Mouse (Mus musculus): ENCODE results near the gene Zmym4.

Gene Zmym4

GRCm38 (mm10) chr4:126927701-126928100 is 40.2 kb downstream of the Zmym4 start:
- DNase-seq: no peak

- no peak for DNase-seq
Measured at GRCm38 (mm10) chr4:126889879-126890278, 78.1 kb downstream of the Zmym4 start.

DNA sequence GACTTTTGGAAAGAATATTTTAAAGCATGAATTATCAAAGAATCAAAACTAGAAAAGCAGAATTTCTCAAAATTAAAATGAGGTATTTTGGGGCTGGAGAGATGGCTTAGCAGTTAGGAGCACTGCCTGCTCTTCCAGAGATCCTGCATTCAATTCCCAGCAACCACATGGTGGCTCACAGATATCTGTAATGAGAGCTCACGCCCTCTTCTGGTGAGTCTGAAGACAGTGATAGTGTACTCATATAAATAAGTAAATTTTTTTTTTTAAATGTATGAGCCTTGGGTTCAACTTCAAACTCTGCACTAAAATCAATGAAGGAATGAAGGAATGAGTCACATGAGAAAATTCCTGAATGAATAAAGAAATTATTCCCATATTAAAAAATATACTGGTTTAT is 82.0 kb downstream of the Zmym4 start:
- DNase-seq: no peak

- no peak for DNase-seq
Measured at GRCm38 (mm10) chr4:126883602-126884001, 84.3 kb downstream of the Zmym4 start.

DNA sequence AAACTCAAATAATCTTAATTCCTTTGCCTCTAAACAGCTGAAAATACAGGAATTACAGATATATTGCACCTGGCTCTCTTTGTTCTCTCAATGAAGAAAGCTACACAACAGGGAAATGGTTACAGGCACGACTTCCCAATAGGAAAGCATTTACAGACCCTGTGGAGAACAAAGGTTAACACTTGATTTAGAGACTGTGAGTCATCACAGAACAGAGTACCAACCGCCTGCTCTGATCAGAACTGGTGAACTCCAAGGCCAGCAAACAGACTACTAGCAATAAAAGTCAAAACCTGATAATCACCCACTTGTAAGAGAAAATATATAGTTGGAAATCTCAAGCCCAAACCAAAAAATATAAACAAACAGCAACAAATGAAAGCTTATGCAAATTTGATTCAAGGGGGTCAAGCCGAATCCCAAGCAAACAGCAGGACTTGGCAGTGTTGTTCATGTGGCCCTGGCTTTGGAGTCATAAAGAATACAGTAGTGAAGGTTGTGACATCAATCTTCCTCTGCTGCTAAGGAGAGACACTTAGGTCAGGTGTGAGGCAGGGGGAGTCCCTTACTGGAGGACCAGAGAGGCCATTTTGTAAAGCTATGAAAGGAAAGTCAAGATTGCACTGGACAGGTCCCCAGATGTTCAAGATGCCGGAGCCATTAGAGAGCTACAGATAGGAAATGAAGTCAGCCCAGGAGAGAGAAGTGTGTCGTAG is 88.2 kb downstream of the Zmym4 start:
- DNase-seq: no peak

GRCm38 (mm10) chr4:126872717-126873116 is 95.2 kb downstream of the Zmym4 start:
- DNase-seq: no peak

DNA sequence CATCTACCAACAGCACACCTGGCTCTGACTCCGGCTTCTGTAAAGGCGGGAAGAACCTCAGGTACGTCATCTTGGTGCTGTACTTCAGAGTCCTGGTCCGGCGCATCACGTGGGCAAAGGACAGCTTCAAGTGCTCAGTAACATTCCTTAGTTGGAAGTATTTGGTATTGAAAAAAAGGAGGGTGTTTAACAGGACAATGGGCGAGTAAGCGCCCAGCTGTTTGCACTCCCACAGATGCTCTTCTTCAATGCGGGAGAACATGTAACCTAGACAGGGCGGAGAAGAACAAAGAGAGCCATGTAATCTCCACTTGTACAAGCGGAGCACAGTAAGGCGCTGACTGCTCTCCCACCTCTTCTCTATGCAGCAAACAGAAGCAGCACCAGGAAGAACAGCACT is 99.2 kb downstream of the Zmym4 start:
- no peak for DNase-seq

- no peak for DNase-seq
Measured at GRCm38 (mm10) chr4:126861514-126862266, 106.2 kb downstream of the Zmym4 start.

GRCm38 (mm10) chr4:126860268-126860986 is 107.5 kb downstream of the Zmym4 start:
- no peak for DNase-seq

DNA sequence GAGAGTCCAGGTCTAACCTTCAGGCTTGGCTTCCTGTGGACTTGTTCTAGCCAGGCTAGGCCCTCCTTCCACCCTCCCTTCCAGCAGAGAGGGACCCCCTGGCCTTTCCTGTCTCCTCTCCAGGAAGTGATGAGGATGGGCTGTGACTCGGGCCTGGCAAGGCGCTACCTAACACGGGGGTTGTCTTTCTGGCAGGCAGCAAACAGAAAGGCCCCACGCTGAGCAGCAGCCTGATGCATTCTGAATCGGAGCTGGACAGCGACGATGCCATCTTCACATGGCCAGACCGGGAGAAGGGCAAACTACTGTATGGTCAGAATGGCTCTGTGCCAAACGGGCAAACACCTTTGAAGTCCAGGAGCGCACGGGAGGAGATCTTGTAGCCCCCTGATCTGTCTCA is 115.0 kb downstream of the Zmym4 start:
- no peak for DNase-seq

DNA sequence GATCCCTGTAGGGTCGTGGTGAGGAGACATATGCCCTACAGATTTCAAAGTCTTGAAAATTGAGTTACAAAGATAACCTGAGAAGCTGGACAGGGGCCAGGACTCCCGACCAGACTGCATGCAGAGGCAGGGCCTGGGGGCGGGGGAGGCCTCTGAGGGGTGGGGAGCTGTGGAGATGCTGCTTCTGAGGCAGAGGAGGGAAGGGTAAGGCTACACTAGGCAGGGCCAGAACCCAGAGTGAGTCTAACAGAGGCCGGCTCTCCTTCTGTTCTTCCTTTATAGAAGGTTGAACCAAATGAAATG is 117.2 kb downstream of the Zmym4 start:
- DNase-seq: no peak

DNA sequence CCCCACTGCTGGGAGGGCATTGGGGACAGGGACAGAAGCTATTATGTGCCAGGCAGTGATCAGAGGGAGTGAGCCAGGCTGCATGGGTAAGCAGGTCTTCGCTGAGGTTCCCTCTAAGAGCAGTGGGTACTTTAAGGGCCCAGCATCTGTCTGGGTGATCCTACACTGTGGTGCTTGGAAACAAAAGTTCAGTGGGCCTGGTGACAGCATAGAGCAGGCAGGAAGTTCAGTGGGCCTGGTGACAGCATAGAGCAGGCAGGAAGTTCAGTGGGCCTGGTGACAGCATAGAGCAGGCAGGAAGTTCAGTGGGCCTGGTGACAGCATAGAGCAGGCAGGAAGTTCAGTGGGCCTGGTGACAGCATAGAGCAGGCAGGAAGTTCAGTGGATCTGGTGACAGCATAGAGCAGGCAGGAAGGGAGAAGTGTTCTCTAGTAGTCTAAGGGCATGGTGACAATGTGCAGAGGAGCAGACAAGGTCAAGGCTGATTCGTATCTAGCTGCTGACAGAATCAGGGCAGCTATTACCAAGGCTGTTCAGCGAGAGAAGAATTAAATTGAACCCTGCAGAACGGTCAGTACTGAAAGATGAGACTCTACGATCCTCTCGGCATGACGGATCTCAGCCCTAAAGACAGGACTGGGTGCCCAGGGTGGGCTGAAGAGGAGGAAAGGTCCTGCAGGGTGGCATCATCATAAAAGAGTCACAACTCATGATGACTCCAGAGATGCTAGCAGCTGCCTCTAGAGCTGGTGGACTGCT is 117.7 kb downstream of the Zmym4 start:
- no peak for DNase-seq

DNA sequence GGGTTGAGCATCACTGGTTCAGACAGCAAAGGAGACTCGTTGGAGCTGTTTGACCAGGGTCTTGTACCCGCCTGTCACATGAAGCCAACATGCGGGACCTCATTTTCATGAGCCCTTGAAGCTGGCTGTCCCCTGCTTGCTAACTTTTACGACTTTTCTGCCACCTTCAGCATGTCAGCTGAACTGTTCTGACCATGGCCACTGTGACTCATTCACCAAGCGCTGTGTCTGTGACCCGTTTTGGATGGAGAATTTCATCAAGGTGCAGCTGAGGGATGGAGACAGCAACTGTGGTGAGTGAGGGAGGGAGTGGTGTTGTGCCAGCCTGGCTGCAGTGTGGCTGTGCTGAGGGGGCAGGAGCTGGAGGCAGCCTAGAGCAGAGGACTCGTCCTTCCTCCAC is 121.0 kb downstream of the Zmym4 start:
- DNase-seq: no peak

- no peak for DNase-seq
Measured at GRCm38 (mm10) chr4:126845664-126846063, 122.3 kb downstream of the Zmym4 start.

GRCm38 (mm10) chr4:126842911-126843310 is 125.0 kb downstream of the Zmym4 start:
- no peak for DNase-seq

GRCm38 (mm10) chr4:126840996-126841560 is 126.9 kb downstream of the Zmym4 start:
- no peak for DNase-seq

DNA sequence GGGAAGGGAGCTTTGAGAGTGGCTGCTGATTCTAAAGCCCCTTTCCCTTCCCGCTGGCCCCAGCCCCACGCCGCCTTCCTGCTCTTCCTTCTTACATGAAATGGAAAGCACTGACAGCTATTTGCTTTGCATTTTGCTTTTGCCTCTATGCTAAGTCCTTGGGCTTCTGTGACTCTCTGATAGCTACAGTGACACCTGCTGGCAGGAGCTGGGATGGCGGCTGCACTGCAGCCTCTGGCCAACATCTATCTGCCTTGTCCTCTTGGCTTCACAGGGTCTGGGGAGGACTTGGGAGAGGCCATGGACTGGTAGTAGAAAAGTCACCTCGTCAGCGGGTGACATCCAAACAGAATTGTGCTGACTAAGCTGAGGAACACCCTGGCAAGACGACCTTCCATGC is 128.1 kb downstream of the Zmym4 start:
- DNase-seq: peak; percentile 44 to 81

GRCm38 (mm10) chr4:126838799-126839198 is 129.1 kb downstream of the Zmym4 start:
- DNase-seq: no peak

GRCm38 (mm10) chr4:126831122-126831521 is 136.8 kb downstream of the Zmym4 start:
- no peak for DNase-seq

- DNase-seq: no peak
Measured at GRCm38 (mm10) chr4:126823917-126824316, 144.0 kb downstream of the Zmym4 start.

DNA sequence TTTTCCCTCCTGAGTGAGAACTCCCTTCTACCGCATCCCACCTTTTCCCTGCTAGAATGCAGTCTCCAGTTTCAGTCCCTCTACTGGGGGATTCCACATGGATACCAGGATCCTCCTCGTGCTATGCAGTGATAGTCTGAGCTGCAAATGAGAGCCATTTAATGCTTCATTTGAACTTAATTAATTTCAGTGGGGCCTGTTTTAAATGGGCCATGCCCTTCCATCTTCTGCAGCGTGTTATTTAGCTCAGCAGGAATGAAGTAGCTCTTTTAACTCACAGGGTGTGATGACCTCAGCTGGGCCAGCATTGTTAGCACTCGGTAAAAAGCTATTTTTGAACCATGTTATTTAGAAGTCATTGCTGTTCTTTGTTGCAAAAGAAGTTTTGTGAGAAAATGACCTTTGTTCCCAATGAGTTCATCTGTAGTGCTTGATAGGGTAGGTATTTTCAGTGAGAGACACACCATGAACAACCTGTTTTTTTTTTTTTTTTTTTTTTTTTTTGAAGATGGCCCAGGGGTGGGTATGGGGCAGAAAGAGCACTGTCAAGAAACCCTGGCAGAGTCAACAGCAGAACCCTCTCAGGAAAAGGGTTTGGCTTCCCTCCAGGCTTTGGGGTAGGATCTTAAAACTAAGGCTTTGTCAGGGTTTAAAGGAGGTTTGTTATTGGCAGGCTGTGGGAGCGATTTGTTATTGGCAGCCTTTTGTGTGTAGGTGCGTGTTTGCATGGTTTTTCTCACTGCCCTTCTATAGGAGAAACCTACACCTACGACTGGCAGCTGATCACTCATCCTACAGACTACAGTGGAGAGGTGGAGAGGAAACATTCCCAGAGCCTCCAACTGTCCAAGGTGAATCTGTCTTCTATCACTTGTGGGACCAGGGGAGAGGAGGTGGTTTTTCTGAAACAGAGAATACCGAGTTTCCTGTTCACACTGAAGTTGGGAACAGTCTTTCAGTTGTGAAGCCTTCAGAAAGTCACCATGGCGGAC is 144.7 kb downstream of the Zmym4 start:
- DNase-seq: no peak

GRCm38 (mm10) chr4:126814854-126815253 is 153.1 kb downstream of the Zmym4 start:
- DNase-seq: no peak
